Mouse (Mus musculus) lung, adult 2 months (tissue): Measurements from ENCODE around the gene BC017158.

ENCODE experiments used
- CTCF ChIP-seq: fragments of 200-500 bp; IDR thresholded peaks from 2 replicates; pipeline ENCODE4 v1.5.1; 2011; ENCODE audit warnings: mild to moderate bottlenecking, low read length, control low read depth; ENCODE audit not compliant: insufficient read depth
- POLR2A ChIP-seq: fragments of 200-500 bp; IDR thresholded peaks from 2 replicates; pipeline ENCODE4 v1.6.1; 2011; ENCODE audit warnings: low read depth, mild to moderate bottlenecking, control low read depth, low read length, borderline replicate concordance; ENCODE audit errors: extremely low read depth

- TF ChIP-seq POLR2A (no peak), CTCF (no peak)
Observed at GRCm38 (mm10) chr7:128271496-128271895, 26.5 kb downstream of the BC017158 start.
